Mouse (Mus musculus) kidney, adult 2 months (tissue): ENCODE measurements around the gene RPS10-NUDT3. TPM values are rescaled to one million over a fixed set of nuclear protein-coding genes. Genes with fewer than 3 reads are reported as not detected.

Source experiments
- DNase-seq: peaks from one replicate; pipeline ENCODE4 v3.0.0; 2021
- H3K27ac ChIP-seq: fragments of 200-500 bp; 2 replicates; pipeline ENCODE4 v1.5.1; 2012; ENCODE audit warnings: low read depth, low read length, control low read depth, inconsistent platforms; ENCODE audit not compliant: insufficient read depth
- H3K27me3 ChIP-seq: fragments of 200-500 bp; replicated peaks from 2 replicates; pipeline ENCODE4 v1.6.1; 2012; ENCODE audit warnings: mild to moderate bottlenecking, moderate library complexity, low read length, inconsistent platforms; ENCODE audit not compliant: control insufficient read depth, insufficient read depth
- H3K36me3 ChIP-seq: fragments of 200-500 bp; 2 replicates; pipeline ENCODE4 v1.6.1; 2012; ENCODE audit warnings: mild to moderate bottlenecking, moderate library complexity, low read length, inconsistent platforms; ENCODE audit not compliant: control insufficient read depth, insufficient read depth
- H3K4me1 ChIP-seq: fragments of 200-500 bp; 2 replicates; pipeline ENCODE4 v1.6.1; 2011; ENCODE audit warnings: low read length; ENCODE audit not compliant: control insufficient read depth, insufficient read depth
- H3K4me3 ChIP-seq: fragments of 200-500 bp; 2 replicates; pipeline ENCODE4 v1.5.1; 2011; ENCODE audit warnings: mild to moderate bottlenecking, low read depth, low read length, control low read depth; ENCODE audit not compliant: insufficient read depth
- CTCF ChIP-seq: fragments of 200-500 bp; conservative IDR thresholded peaks from 2 replicates; pipeline ENCODE4 v1.5.1; 2011; ENCODE audit warnings: low read depth, mild to moderate bottlenecking, control low read depth, low read length, moderate library complexity, mixed read lengths; ENCODE audit not compliant: insufficient read depth, insufficient read length
- POLR2A ChIP-seq: fragments of 200-500 bp; IDR thresholded peaks from one replicate; pipeline ENCODE4 v1.6.1; 2011; ENCODE audit warnings: low read depth, low read length, control low read depth
- WGBS: fragments of 180-500 bp; shearing (Covaris S2); methylation state at CpG from one replicate; pipeline ENCODE4 v1.1.7; 2018; 5-methylcytosine and 5-hydroxymethylcytosine counted together
- polyA plus RNA-seq: library from polyadenylated mRNA; depleted of rRNA; stranded (reverse); fragments of >200 nt; gene quantifications from 2 replicates; pipeline ENCODE4 v1.2.3, GENCODE M21; 2012

The RPS10-NUDT3 gene
- polyA plus RNA-seq, 1 experiment = not detected

DNA sequence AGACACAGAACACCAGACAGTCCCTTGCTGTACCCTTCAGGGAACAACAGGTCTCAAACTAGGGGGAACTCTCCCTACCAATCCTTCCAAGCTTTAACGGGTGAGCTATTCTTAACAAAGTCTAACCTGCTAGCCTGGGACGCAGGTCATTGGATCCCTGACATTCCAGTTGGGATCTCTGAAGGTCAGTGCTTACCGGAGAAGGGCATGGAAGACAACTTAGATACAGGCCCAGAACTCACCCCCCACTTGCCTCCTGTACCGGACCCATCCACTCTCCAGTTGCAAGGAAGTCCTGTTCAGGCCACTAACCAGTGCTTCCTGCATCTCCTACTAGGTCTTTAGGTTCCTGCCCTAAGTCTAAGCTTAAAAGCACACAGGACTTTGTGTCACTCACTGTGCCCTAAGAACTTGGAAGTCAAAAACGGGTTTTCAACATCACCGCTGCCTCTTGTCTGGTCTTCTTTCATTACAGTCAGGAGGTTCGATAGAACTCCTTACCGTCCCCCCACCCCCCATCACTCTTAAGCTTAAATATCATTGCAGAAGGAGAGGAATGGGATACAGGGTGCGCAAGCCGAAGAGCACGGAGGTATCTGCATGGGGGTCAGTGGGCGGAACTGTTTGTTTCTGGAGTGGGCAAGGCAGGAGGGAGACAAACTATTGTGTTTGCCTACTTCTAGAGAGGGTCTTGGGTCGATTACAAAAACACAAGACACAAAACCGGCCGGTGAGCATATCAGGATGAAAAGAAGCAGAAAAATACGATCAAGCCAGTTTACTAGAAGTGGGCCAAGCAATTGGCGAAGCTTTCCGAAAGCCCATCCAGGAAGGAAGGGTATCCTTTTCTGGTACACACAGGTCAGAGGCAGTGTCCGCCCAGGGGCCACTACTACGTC lies 80.7 kb downstream of the RPS10-NUDT3 start:
- Histone ChIP-seq H3K27ac (peak overlapping the region; percentile 21; the same call in 1 of the 2 replicates), H3K36me3 (no peaks in the 10 kb centered on the region), H3K4me1 (peaks cover 4% of the 10 kb centered on the region; the same call in 1 of the 2 replicates), H3K4me3 (no peak overlapping the region), H3K27me3 (no peaks in the 10 kb centered on the region)
- 72% methylated on average over 20 of the region's 20 CpGs for WGBS
- DNase-seq = peak; percentile 47
- TF ChIP-seq POLR2A (no peak), CTCF (no peak)

DNA sequence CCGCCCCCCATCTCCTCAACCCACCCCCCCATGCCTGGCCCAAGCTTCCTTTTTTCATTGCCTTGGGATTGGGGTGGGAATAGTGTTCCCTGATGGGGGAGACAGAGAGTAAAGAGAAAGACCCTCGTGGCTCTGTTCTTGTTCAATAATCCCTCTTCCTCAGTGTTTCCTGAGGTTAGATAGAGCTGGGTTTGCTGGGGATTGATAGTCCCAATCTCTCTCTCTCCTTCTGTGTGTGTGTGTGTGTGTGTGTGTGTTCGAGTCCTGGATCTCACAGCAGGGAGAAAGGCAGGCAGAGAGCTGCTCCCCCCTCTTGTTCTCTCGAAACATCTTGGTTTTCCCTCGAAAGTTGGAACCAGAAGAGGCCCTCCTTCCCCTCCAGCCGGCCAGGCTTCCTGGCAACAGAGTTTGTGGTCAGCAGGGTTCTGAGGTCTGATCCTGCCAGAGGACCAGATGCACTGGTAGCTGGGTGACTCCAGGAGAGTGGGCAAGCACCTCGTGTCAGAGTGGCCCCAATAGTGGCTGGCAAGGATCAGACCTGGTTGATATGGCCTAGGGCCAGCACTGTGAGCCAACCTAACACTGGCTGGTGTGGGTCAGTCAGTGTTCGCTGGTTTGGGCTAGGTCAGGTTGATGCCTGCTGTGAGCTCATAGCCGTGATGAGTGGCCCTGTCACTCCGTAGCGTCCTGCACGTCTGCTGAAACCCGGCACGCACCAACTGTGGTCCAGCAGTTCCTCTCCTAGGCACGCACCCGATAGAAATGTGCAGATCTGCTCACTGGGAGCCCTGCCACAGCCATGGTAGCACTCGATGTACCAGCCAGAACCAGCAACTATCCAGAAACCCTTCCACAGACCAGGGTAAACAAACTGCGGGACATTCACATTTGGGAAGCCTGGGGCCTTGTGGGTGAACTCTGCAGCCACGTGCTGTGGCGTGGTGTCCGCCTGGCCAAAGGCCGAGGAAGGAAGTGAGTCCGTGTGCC lies 82.5 kb downstream of the RPS10-NUDT3 start:
- DNase-seq = peak; percentile 38
- H3K36me3 ChIP-seq = no peaks in the 10 kb centered on the region
- H3K4me1 ChIP-seq = peaks cover 4% of the 10 kb centered on the region; the same call in 1 of the 2 replicates
- 73% methylated on average over 23 of the region's 23 CpGs for WGBS
- no peak overlapping the region for H3K4me3 ChIP-seq
- no peak overlapping the region for H3K27ac ChIP-seq
- H3K27me3 ChIP-seq = no peaks in the 10 kb centered on the region
- no peak for TF ChIP-seq POLR2A
- TF ChIP-seq CTCF = no peak

DNA sequence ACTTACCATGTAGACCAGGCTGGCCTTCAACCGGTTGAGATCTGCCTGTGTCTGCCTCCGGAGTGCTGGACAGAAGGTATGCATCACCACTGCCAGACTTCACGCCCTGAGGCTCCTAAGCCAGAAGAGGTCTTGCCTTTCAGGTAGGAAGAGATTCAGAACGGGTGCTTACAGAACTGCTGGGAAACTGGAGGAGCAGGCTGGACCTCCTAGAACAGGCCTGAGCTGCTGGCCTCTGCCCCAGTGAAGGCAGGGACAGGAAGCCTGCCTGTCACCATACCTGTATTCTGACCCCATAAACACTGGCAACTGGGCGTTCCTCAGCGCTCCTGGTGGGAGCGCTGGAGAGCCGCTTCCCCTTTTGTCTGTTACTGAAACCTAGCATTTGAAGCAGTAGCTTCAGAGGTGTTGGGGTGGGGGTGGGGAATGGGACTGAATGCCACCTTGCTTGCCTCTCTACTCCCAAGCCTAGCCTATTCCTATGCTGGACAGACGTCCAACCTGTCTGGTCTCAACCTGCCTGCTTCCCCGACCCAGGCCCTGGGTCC lies 83.6 kb downstream of the RPS10-NUDT3 start:
- no peak for TF ChIP-seq POLR2A
- no peak for TF ChIP-seq CTCF
- H3K27ac ChIP-seq = no peak overlapping the region
- DNase-seq = no peak
- no peak overlapping the region for H3K4me3 ChIP-seq
- peaks cover 4% of the 10 kb centered on the region; the same call in 1 of the 2 replicates for H3K4me1 ChIP-seq
- no peaks in the 10 kb centered on the region for H3K27me3 ChIP-seq
- WGBS = 71% methylated on average over 10 of the region's 10 CpGs
- H3K36me3 ChIP-seq = no peaks in the 10 kb centered on the region

DNA sequence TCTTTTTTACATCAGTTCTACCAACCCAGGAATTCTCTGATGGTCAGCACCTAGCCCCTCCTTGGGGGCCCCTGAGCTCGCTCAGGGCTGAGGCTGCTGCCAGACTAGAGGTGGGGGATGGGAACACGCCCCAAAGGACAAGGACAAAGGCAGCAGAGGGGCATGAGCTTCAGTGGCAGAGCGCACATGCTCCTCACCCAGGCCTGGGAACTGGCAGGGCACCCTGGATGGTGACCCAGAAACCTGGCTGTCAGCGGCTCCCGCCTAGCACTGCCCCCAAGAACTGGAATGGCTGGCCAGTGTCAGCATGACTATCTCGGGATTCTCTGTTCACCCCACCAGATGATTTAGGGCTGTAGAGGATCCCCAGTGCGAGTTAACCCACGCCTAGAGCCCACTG lies 85.8 kb downstream of the RPS10-NUDT3 start:
- no peak for DNase-seq
- H3K36me3 ChIP-seq = no peaks in the 10 kb centered on the region
- H3K4me1 ChIP-seq = peaks cover 4% of the 10 kb centered on the region; the same call in 1 of the 2 replicates
- 86% methylated on average over 8 of the region's 8 CpGs for WGBS
- TF ChIP-seq CTCF (no peak), POLR2A (no peak)
- no peak overlapping the region for H3K27ac ChIP-seq
- H3K27me3 ChIP-seq = no peaks in the 10 kb centered on the region
- no peak overlapping the region for H3K4me3 ChIP-seq

DNA sequence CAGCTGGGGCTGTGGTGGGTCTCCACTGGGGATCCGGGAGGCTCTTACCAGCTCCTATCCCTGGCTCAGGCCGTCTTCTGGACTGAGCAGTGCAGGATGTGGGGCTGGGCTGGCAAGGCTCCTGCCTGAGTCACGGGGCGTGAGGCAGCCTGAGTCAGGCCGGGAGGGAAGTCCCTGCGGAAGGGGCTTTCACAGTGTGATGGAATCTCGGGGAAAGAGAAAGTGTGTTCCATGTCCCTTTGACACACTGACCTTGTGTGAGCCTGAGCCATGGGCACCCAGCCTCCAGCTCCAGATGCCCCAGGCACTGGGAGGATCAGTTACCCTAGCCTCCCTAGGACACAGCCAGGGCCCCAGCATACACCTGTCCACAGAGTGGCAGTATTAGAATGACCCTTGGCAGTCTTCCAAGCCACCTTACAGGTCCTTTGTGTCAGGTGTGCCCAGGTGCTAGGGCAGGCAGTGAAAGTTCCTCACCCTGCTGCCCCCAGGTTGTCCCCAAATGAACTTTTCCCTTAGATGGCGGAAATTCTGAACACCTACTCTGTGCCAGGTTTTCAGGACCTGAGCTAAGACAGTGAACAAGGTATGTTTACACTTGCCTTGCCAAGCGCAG lies 87.7 kb downstream of the RPS10-NUDT3 start:
- DNase-seq = peak; percentile 30

DNA sequence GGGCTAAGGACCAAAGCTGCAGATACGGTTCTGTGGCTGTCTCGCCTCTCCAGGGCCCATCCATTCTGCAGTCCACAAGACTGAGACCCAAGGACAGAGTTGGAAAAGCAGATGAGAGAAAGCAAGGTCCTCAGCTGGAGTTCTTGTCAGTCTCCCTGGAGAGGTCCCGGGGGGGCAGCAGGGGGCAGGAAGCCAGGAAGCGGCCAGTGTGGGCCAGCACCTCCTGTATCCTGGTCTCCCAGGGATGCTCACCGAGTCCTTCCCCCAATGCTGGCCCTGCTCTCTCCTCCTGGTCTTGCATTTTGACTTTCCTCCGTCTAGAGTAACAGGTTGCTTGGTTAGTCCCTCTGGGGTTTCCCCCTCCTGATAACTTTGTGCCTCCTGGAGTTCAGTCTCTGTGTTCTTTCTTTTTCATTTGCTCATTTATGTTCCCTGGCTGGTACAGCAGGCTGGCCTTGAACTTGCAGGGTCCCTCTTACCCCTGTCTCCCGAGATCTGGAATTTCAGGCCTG lies 88.4 kb downstream of the RPS10-NUDT3 start:
- Histone ChIP-seq H3K4me3 (no peak overlapping the region), H3K4me1 (no peaks in the 10 kb centered on the region), H3K36me3 (no peaks in the 10 kb centered on the region), H3K27ac (no peak overlapping the region), H3K27me3 (no peaks in the 10 kb centered on the region)
- no peak for DNase-seq
- TF ChIP-seq POLR2A (no peak), CTCF (no peak)
- WGBS = 81% methylated on average over 7 of the region's 7 CpGs

More for the DNA sequence above, 87.7 kb downstream of the RPS10-NUDT3 start:
- H3K4me1 ChIP-seq = no peaks in the 10 kb centered on the region
- no peak overlapping the region for H3K27ac ChIP-seq
- TF ChIP-seq POLR2A (no peak), CTCF (no peak)
- H3K36me3 ChIP-seq = no peaks in the 10 kb centered on the region
- no peaks in the 10 kb centered on the region for H3K27me3 ChIP-seq
- WGBS = 54% methylated on average over 9 of the region's 9 CpGs
- no peak overlapping the region for H3K4me3 ChIP-seq
